Mouse (Mus musculus) right cerebral cortex, adult 18-20 months (tissue): ENCODE measurements around the gene Prss34.
A peak's percentile ranks its signal among the peaks of the same experiment; 100 is the strongest.

Experiments
- DNase-seq: peaks from one replicate; pipeline ENCODE4 v3.0.0; 2022; ENCODE audit warnings: mixed read lengths

Prss34 gene

DNA sequence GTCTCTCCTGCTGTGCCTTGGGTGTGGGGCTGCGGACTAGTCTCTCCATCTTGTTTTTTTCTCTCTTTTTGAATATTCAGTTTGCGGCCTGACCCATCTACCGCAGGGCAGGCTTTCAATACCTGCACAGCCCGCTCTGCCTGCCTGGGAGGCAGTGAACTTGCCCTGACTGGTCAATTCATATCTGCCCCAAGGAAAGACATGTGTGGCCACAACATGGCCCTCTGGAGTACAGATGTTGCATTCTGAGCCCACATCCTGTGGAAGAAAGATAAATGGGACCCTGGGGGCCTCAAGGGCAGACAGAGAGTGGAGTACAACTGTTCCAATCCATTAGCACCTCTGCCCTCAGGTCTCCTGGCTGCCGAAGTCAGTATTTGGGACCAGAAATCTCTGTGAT lies at the start of gene Prss34:
Gene Prss34, plus strand, starts transcription at position 301 of the 400 bp plus-strand sequence.
- DNase-seq, result no peak

DNA sequence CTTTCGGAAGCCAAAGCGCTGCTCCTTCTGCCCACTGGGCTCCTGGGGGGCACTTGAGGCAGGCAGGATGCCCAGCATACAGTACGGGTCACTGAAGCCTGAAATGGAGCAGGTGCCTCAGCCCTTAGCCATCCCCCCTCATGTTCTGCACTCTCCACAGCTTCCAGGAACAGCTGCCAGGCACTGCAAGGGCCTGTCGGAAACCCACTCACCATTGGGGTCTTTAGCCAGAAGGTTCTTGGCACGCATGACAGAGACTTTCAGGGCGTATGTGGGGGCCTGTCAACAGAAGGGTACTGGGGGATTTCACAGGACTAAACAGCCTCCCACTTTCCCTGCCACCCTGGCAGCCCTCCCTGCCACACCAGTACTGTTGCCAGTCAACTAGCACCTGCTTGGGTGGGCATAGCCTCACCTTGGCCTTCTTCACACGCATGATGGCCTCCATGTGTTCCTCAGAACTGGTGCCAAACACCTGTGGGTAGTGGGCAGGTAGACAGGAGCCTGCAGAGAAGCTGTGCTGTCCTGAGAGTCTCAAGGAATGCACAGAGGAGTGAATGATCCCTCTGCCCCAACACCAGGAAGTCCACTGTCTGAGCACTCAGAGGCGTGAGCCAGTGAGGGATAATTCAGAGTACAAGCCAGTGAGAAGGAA lies 47.9 kb upstream of the Prss34 start:
- DNase-seq, result no peak

DNA sequence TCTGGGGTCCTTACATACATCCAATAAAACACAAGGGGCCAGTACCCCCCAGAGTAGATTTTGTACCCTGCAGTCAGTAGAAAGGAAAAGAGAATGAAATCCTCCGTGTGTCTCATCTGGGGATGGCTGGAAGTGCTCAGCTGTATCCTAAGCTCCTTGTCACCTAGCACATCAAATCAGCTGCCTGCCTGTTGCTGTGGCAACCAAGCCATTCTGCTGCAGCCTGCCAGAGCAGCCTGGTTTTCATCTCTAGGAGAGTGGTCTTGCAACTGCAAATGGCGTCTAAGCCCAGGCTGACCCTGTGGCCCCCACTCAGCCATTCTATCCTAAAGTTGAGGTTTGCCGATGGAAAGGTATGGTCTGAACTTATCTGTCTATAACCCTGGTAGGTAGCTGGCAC lies 45.6 kb upstream of the Prss34 start:
- no peak for DNase-seq

DNA sequence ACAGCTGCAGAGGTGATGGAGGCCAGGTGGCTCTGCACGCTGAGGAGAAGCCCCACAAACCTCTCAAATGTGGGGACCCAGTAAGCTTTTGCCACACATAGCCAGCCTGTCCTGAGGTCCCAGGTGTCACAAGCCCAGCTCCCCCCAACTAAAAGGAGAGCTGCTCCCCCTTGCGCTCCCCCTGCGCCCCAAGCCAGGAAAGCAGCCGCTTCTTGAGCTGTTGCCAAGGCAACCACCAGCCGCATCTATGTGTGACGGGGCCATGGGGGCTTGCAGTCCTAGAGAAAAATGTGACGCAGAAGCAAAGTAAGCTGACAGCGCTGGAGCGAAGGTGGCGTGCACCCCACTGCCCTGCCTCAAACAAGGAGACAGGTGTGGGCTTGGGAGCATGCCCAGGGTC lies 44.4 kb upstream of the Prss34 start:
- DNase-seq, result peak; percentile 50

DNA sequence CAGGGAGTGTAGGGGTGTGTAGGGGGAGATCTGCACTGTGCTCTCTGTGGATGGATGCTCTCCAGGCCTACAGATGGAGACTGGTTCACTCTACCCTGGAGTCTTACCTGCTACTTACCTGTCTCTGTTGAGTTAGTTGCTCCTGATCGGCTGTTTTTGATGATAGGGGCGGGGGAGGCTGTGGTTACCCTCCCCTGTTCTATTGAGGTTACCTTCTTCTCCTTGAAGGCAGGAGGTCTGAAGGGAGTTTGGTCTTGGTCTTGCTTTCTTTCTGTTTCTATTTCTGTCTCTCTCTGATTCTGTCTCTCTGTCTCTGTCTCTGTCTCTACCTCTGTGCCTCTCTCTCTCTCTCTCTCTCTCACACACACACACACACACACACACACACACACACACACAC lies 43.1 kb upstream of the Prss34 start:
- no peak for DNase-seq

DNA sequence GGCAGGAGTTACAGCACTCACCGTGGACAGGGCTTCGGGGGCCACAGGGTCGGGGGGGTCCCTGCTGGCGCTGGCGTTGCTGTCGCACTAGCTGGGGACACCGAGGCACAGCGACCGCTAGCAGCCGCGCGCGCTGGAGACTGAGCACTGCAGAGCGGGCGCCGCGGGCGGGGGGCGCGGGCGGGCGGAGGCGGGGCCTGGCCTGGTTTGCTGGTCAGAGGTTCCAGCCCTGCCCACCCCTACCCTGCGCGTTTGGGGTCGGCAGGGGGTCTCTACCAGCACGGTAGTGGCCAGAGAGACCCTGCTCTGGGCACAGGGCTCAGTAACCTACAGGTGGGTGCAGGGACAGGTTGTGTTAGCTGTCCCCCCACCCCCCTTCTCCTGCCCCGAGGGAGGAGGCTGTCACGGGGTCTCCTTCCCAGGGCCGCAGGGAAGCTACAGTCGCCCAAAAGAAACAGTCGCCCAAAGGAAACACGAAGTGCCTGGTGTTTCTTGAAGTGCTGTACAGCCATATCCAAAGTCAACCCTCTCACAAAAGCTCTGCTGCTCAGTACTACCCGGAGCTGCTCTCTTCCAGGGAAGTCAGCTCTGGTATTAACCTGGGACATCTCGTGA lies 41.9 kb upstream of the Prss34 start, which contains the start of gene Baiap3:
Gene Baiap3, minus strand, starts transcription at position 225 of the 615 bp plus-strand sequence.
- DNase-seq, result no peak

DNA sequence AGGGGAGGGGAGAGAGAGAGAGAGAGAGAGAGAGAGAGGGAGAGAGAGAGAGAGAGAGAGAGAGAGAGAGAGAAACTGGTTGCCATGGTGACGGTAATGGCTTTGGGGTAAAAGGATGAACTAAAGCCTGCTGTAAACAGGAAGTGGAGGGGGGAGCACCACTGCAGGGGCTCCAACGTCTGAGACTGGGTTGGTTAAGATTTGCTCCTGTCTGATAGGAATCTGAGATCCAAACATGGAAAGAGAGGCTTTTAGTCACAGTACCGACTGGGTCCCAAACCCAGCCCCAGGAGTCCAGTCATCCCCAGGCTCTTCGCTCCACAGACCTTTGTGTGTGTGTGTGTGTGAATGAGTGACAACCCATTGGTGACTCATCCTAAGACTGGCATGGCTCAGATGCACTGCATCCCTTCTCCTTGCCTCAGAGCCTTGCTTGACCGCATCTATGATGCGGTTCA lies 40.4 kb upstream of the Prss34 start:
- no peak for DNase-seq

DNA sequence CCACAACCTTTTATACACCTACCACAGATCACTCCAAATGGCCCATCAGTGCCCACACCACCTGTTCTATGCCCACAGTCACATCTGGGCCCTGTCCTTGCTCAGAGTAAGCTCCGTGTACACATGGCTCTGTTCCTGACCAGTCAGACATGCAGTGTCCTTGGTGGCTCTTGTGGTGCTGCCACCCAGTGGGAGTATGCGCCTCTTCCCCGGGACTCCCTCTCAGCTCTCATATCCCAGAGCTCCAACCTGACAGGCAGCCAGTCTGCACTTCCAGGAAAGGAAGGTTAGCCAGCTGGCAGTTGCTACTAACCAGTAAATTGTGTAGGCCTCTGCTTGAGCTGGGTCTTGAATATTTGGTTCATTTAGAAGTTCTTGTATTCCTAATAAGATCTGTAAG lies 33.7 kb upstream of the Prss34 start:
- peak; percentile 30 for DNase-seq

DNA sequence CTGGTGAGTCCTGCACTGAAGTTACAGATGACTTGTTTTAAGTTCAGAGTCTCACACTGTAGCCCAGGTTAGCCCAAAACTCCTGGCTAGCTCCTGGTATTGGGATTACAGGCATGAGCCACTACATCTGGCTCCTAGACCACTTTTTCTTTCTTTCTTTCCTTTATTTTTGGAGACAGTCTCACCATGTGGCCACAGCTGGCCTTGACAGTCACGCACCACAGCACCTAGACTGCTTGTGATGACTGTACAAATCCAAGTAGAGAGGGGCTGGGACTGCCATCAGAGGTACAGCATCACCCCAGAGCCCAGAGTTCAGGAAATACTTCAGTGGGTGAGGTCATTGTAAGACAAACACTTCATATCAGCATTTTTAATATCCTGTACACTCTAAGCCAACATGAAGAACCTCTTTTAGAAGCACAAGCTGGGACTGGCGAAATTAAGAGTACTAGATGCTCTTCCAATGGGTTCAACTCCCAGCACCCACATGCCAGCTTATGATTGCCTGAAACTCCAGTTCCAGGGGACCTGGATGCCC lies 27.3 kb upstream of the Prss34 start:
- no peak for DNase-seq

DNA sequence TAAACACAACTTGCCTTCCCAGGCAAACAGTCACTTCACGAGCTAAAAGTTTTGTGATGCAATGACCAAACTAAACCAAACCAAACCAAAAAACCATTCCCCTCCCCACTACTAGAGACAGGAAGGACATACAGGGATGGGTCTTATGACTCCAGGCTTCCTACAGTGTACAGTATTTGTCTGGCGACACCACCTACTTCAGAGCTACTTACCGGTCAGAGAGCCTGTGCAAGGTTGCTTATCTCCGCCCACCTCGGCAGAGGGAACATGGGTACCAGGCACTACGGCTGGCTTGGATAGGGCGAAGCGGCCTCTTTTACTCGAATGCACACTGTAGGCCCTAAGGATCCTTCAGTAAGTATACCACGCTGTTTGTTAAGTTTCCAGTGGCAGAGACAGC lies 25.9 kb upstream of the Prss34 start:
- DNase-seq, result no peak

DNA sequence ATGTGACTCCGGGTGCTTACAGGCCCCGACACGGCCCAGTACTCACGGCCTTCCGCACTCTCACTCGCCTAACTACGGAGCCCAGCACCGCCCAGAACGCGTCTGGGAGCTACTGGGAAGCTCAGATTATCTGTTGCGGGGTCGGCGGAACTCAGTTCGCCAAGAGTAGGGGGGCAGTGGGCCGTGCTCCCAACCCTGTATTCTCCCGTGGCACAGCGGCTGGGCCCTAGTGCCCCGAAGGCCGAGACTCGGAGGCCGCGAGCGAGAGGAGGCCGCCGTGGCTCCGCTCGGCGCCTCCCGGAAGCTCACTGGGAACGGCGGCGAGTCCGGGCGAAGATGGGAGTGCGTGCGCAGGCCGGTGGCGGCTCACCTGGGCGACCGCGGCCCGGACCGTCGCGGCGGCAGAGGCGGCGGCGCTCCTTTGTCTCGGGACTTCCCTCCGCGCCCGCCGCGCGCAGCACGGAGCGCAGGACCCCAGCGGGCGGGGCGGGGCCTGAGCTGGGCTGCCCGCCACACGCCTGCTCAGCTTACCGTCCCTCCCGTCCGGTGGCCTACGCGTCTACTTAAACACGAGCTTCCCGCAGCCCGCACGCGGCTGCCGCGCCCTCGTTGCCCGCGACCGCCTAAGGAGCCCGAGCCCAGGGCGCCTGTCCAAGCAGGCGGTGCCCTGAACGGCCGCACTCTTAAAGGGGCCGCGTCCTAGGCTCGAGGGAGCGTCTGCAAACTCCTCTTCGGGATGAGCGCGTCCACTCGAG lies 25.1 kb upstream of the Prss34 start:
- DNase-seq, result peak; percentile 89

DNA sequence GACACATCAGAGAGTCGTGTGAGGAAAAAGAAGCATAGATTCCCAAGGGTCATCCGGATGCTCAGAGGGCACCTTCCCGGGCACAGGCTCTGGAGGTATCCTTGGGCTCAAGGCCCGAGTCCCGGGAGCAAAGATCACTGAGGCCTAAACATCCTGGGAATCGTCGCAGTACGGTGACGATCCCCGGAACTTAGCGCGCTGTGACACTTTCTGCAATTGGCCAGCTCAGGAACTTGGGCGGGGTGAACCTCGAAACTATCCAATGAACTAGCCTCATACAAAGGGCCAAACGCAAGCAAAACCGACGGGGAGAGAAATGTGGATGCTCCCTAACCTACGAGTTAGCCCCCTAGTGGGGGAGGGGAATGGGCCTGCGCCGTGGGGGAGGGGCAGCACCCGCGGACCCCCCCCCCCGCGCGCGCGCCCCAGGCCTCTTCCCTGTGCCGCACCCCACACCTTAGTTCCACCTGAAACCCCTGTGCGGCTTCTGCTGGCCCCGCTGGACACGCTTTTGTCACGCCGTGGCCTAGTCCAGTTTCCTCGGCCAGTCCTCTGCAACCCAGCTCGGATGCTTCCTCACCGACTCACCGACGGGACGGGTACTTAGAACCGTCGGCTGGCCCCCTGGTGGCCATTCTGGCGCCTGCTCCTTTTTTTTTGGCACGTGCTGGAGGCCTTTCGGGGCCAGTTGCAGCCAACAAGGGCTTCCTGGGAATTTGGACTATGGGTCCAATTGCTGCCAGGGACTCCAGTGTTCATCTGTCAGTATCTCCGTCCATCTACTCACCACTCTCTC lies 24.3 kb upstream of the Prss34 start:
- DNase-seq, result peak; percentile 95

DNA sequence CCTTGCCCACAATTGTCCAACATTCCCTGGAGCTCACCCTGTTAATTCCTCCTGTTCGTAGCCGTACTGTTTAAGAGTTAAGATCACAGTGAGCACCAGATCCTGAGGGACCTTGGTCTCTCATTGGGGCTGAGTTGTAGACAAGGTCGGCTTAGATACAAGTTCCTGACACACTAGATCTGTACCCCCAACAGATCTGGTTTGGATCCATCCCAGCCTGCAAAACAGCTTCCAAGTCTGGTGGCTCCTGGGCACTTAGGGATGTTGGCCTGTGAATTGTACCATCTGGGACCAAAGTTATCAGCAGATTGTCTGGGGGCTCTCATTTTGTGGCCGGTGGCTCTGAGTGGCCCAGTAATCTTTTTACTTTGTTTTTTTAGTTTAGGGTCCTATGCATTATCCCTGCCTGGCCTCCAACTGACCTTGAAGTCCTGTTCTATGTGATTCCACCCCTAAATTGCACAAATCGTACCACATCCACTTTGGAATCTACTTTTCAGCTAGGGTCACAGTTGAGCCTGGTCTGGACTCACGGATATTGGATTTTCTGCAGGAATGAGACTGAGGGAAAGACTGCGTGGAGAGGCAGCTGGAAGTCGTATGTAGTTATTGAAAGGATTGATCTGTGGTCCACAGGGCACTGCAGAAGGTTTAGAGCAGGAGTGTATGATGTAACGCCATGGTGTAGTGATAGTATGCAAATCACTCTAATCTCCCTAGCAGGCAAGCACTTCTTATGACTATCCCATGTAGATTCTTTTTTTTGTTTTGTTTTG lies 23.4 kb upstream of the Prss34 start, which contains the start of gene Ube2i:
Gene Ube2i, minus strand, starts transcription at position 52 of the 776 bp plus-strand sequence.
- no peak for DNase-seq

DNA sequence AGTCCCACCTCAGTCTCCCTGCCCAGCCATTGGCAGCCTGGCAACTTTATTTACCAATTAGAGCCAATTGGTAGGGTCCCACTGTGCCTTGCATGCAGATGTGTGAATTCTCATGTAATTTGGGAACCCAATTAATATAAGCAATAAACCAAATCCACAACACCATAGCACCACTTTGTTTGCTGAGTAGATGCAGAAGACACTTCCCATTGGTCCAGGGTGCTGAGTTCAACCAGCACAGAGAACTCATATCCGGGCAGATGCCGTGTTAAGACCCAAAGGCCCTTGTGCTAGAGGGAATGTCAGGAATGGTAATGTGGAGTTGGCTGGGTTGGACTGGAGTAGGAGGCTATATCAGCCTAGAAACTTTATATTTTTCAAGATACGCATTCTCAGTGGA lies 22.4 kb upstream of the Prss34 start:
- no peak for DNase-seq

DNA sequence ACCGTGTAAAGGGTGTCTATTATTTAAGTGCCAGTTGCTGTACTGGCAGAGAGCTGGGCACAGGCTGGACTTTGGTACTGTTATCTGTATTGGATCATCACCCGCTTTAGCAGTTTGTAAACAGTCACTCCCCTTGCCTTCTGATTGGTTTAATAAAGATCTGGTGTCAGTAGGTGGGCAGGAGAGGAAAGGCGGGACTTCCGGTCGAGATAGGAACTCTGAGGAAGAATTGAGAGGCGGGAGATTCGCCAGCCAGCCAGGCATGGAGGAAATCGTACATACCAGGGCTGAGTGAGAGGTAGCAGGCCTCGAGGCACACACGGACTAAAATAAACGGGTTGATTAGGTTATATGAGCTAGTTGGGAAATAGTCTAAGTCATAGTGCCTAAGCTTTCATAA lies 16.1 kb upstream of the Prss34 start:
- no peak for DNase-seq

DNA sequence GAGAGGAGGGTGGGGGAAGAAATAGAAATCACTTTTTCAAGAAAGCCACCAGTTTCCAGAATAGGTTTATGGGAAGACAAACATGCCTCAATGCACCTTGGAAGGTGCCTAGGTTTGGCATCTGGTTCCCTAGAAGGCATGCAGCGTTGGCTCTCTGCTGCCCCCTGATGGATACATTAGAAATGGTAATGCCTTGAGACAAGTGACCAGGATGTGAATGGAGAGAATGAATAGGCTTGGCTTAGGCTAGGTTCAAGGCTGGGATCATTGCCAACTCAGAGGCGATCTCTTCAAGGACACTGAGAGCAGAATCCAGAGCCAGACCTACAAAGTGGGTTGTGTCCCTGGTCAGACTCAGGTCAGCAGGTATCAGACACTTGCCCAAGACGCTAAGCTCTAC lies 13.2 kb upstream of the Prss34 start:
- peak; percentile 50 for DNase-seq

DNA sequence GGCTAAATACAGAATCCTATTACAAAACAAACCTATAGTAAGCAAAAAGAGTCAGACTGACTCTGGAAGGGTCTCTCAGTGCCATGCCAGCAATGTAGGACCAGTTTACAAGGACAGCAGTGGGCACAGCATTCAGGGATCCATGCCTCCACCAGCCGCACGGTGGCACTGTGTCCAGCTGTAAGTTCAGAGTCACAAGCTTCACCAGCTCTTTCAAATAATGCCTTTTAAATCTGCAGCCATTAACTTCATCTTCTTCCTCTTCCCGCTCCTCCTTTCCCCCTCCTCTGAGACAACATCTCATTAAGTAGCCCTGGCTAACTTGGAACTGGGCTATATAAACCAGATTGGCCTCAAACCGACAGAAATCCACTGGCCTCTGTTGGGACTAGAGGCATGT lies 9.4 kb upstream of the Prss34 start:
- DNase-seq, result peak; percentile 29

DNA sequence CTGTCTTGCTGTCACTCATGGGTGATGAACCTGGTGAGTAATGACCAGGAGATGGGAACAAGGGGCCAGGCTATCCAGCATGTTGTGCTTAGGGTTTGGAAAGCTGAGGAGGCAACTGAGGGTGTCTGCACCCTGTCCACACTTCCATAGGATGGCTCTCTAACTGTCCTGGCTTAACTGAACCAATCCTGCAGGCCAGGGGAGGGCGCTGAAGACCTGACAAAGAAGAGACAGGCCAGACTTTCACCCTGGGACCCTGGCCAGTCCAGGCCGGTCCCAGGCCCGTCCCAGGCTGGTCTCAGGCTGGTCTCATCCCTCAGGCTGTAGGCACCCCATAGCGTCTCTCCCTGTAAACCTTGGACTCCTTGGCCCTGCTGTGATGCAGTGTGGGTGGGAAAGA lies 7.8 kb upstream of the Prss34 start:
- DNase-seq, result no peak

DNA sequence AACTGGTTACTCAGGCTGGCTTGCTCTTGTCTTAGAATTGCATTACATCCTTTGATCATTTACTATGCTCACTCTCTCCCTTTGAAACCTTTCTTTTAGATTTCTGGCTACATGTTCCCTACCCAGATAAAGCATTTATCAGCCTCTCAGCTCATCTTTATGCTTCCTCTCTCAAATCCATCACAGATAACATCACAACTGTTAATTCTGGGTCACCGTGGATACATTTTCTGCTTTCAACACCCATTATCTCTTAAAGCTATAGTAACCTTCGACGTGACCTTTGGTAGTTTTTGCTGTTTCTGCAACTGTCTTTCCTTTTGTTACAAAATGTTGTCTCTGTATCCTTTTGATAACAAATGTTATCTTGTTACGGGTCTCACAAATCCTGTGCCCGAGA lies 4.7 kb upstream of the Prss34 start:
- no peak for DNase-seq

DNA sequence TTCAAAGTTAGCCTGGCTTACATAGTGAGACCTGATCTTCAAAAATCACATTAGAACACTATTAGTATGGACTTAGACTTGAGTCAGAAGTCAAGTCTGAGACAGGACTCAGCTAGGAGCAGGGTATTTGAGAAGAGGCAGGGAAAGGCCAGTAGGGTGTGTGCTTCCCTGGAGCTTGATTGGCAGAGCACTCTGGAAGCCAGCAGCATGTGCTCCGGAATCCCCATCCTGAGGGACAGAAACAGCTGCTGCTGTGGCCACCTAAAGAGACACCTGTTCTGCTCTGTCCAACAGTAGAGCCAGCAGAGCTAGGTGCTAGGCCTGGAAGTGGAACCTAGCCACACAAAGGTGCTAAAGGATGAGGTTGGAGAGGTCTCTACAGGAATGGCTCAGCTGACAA lies 4.1 kb upstream of the Prss34 start:
- DNase-seq, result no peak

DNA sequence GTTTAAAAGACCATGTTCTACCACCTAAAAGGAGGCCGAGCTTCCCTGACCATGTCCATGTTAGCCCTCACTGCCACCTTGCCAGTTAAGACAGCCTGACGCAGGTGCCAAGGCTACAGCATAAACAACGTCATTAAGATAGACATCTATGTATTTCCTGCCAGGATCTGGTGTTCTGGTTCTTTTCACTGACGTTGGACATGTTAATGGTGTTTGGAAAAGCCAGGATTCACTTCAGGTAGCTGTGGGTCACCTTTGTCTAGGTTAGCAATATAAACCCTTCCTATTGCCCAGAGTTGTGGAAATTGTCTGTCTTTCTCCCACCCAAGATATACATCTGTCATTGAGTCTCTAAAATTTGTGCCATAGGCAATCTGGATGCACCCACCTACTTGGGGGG lies 10.2 kb downstream of the Prss34 start, which contains the start of gene Prss28:
Gene Prss28, plus strand, starts transcription at position 301 of the 400 bp plus-strand sequence.
- no peak for DNase-seq

DNA sequence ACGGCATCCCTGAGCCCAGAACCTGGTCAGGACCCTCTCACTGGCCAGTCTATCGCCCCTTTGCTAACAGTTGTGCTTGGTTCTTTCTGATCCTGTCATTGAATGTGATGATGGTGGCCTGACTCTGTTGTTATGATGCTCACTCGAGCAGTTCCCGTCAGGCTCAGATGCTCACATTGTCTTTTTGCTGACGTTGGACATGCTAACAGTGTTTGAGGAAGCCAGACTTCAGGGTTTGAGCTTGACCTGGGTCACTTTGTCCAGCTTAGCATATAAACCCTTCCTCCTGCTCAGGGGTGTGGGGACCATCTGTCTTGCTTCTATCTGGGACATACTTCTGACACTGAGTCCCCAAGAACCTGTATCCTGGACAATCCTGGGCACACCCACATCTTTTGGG lies 20.2 kb downstream of the Prss34 start, which contains the start of gene Prss29:
Gene Prss29, plus strand, starts transcription at position 301 of the 400 bp plus-strand sequence.
- DNase-seq, result no peak
